Mouse (Mus musculus): ENCODE data around the gene Ccdc62. TPM values are rescaled to one million over a fixed set of nuclear protein-coding genes. Genes with fewer than 3 reads are reported as not detected.

Ccdc62 gene
- polyA plus RNA-seq, 1 experiment, result 3.3 TPM

DNA sequence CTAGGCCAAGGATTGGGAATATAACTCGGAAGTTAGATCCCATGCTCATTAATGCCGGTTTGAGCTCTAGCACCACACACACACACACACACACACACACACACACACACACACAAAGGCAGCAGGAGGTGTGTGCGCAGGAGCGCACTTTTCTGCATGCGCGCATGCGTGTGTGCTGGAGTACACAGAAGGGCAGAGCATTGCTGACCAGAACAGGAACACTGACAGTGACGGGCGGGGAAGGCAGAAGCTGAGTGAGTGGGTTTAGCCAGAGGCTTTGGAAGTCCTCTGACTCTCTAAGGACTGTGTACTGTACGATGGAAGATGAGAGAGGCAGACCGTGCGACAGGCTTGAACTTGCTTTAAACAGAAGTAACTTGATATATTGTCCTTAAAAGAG, 3.1 kb downstream of the Ccdc62 start:
- Histone ChIP-seq H3K4me3 (ENCODE audit: insufficient read depth, low read length) (no peak overlapping the region), H3K27ac (ENCODE audit: insufficient read depth, low read depth, low read length) (no peak overlapping the region), H3K4me1 (ENCODE audit: control insufficient read depth, insufficient read depth, low read length) (peaks cover 4% of the 10 kb centered on the region)
- no peak for TF ChIP-seq POLR2A (IDR thresholded peaks at IDR 0.05; ENCODE audit: borderline replicate concordance, low read depth, low read length)
- TF ChIP-seq CTCF (IDR thresholded peaks at IDR 0.05; ENCODE audit: low read depth, low read length), result no peak

DNA sequence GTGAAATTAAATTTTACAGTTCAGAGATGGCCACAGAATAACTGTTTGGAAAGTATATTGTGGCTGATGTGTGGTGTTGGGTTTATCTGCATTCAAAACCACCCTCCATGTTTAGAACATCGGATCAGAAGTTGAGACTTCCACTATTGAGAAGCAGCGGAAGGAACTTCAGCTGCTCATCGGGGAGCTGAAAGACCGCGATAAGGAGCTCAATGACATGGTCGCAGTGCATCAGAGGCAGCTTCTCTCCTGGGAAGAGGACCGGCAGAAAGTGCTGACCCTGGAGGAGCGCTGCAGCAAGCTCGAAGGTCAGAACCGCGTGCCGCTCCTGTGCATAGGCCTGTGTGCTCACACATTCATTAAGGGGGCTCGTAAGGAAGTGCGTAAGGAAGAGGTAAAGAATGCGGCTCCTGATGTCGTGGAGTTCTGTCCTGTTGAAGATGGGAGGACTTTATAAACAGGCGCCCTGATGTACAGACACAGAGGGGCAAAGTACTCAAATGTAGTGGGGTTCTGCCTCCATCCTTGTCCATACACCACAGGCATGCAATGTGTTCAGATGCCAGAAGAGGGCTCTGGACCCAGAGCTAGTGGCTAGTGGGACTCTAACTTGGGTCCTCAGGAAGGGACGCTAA, 3.6 kb downstream of the Ccdc62 start:
- Histone ChIP-seq H3K27ac (ENCODE audit: insufficient read depth, low read depth, low read length) (no peak overlapping the region), H3K4me1 (ENCODE audit: control insufficient read depth, insufficient read depth, low read length) (peaks cover 7% of the 10 kb centered on the region), H3K4me3 (ENCODE audit: insufficient read depth, low read length) (no peak overlapping the region)
- no peak for TF ChIP-seq POLR2A (IDR thresholded peaks at IDR 0.05; ENCODE audit: borderline replicate concordance, low read depth, low read length)
- no peak for TF ChIP-seq CTCF (IDR thresholded peaks at IDR 0.05; ENCODE audit: low read depth, low read length)

GRCm38 (mm10) chr5:123935931-123936330, 5.5 kb downstream of the Ccdc62 start:
- H3K27ac ChIP-seq (ENCODE audit: insufficient read depth, low read depth, low read length), result no peak overlapping the region
- no peak for TF ChIP-seq CTCF (IDR thresholded peaks at IDR 0.05; ENCODE audit: low read depth, low read length)
- no peak for TF ChIP-seq POLR2A (IDR thresholded peaks at IDR 0.05; ENCODE audit: borderline replicate concordance, low read depth, low read length)
- peaks cover 7% of the 10 kb centered on the region for H3K4me1 ChIP-seq (ENCODE audit: control insufficient read depth, insufficient read depth, low read length)
- no peak overlapping the region for H3K4me3 ChIP-seq (ENCODE audit: insufficient read depth, low read length)

DNA sequence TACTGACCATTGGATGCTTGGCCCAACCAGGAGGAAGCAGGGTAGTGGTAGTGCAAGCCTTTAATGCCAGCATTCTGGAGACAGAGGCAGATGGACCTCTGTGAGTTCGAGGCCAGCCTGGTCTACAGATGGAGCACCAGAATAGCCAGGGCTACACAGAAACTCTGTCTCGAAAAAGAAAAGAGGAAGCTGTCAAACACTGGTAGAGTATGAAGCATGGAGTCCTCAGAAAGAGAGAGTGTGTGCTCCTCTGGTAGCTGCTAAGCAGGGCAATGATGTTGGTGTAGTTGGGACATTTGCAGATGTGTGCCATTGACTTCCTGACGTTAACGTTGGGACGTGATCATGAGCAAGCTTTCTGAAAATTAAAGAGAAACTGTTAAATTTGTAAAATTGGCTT, 8.0 kb downstream of the Ccdc62 start:
- Histone ChIP-seq H3K4me1 (ENCODE audit: control insufficient read depth, insufficient read depth, low read length) (peaks cover 7% of the 10 kb centered on the region), H3K27ac (ENCODE audit: insufficient read depth, low read depth, low read length) (no peak overlapping the region), H3K4me3 (ENCODE audit: insufficient read depth, low read length) (no peak overlapping the region)
- TF ChIP-seq POLR2A (IDR thresholded peaks at IDR 0.05; ENCODE audit: borderline replicate concordance, low read depth, low read length) (no peak), CTCF (IDR thresholded peaks at IDR 0.05; ENCODE audit: low read depth, low read length) (no peak)

- Histone ChIP-seq H3K27ac (ENCODE audit: insufficient read depth, low read depth, low read length) (no peak overlapping the region), H3K4me1 (ENCODE audit: control insufficient read depth, insufficient read depth, low read length) (no peaks in the 10 kb centered on the region), H3K4me3 (ENCODE audit: insufficient read depth, low read length) (no peak overlapping the region)
- no peak for TF ChIP-seq CTCF (IDR thresholded peaks at IDR 0.05; ENCODE audit: low read depth, low read length)
- TF ChIP-seq POLR2A (IDR thresholded peaks at IDR 0.05; ENCODE audit: borderline replicate concordance, low read depth, low read length), result no peak
Measured at GRCm38 (mm10) chr5:123946546-123946945, 16.1 kb downstream of the Ccdc62 start.

- TF ChIP-seq POLR2A (IDR thresholded peaks at IDR 0.05; ENCODE audit: borderline replicate concordance, low read depth, low read length) (no peak), CTCF (IDR thresholded peaks at IDR 0.05; ENCODE audit: low read depth, low read length) (no peak)
- Histone ChIP-seq H3K4me3 (ENCODE audit: insufficient read depth, low read length) (no peak overlapping the region), H3K27ac (ENCODE audit: insufficient read depth, low read depth, low read length) (no peak overlapping the region), H3K4me1 (ENCODE audit: control insufficient read depth, insufficient read depth, low read length) (no peaks in the 10 kb centered on the region)
Measured at GRCm38 (mm10) chr5:123947041-123947761, 16.7 kb downstream of the Ccdc62 start.

DNA sequence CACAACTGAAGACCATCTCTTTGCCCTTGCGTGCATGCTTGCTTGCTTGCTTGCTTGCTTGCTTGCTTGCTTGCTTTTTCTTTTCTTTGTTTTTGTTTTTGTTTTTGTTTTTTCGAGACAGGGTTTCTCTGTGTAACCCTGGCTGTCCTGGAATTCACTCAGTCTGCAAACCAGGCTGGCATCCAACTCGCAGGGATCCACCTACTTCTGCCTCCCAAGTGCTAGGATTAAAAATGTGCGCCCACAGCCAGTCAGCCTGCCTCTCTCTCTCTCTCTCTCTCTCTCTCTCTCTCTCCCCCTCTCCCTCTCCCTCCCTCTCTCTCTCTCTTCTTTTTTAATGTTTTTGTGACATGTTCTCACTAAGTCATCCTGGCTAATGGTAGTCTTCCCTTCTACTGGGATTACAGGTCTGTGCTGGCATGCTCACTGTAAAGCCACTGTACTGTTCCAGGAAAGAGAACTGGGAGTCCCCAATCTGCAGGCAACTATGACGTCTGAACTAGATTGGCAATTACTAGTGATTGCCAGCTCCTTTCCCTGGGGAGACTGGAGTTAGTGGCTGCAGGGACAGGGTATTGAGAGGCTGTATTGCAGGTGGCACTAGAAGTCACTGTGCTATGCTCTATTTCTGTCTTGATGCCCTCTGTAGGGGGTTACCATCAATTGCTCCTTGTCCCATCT, 22.0 kb downstream of the Ccdc62 start:
- TF ChIP-seq POLR2A (IDR thresholded peaks at IDR 0.05; ENCODE audit: borderline replicate concordance, low read depth, low read length) (no peak), CTCF (IDR thresholded peaks at IDR 0.05; ENCODE audit: low read depth, low read length) (no peak)
- no peaks in the 10 kb centered on the region for H3K4me1 ChIP-seq (ENCODE audit: control insufficient read depth, insufficient read depth, low read length)
- H3K4me3 ChIP-seq (ENCODE audit: insufficient read depth, low read length), result no peak overlapping the region
- no peak overlapping the region for H3K27ac ChIP-seq (ENCODE audit: insufficient read depth, low read depth, low read length)

DNA sequence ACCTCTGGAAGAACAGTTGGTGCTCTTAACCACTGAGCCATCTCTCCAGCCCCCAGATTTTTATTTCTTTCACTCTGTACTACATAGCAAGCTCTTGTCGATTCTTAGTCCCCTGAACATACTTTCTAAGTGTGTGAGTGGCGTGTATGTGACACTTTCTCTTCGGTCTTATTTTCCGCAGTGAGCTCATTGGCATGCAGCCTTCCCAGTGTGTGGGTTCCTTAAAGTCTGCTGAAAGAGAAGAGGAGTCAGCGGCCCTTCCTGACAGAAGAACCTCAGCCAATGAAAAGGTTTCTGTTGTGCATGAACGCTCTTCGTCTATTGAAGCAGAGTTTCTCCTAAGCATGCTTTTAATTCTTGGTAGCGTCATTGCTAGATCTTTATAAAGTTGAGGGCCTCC, 26.7 kb downstream of the Ccdc62 start:
- Histone ChIP-seq H3K4me1 (ENCODE audit: control insufficient read depth, insufficient read depth, low read length) (no peaks in the 10 kb centered on the region), H3K4me3 (ENCODE audit: insufficient read depth, low read length) (no peak overlapping the region), H3K27ac (ENCODE audit: insufficient read depth, low read depth, low read length) (no peak overlapping the region)
- TF ChIP-seq CTCF (IDR thresholded peaks at IDR 0.05; ENCODE audit: low read depth, low read length), result no peak
- TF ChIP-seq POLR2A (IDR thresholded peaks at IDR 0.05; ENCODE audit: borderline replicate concordance, low read depth, low read length), result no peak

- Histone ChIP-seq H3K4me1 (ENCODE audit: control insufficient read depth, insufficient read depth, low read length) (no peaks in the 10 kb centered on the region), H3K27ac (ENCODE audit: insufficient read depth, low read depth, low read length) (no peak overlapping the region), H3K4me3 (ENCODE audit: insufficient read depth, low read length) (no peak overlapping the region)
- TF ChIP-seq POLR2A (IDR thresholded peaks at IDR 0.05; ENCODE audit: borderline replicate concordance, low read depth, low read length) (no peak), CTCF (IDR thresholded peaks at IDR 0.05; ENCODE audit: low read depth, low read length) (no peak)
Measured at GRCm38 (mm10) chr5:123959018-123959417, 28.5 kb downstream of the Ccdc62 start.

- no peak overlapping the region for H3K4me3 ChIP-seq (ENCODE audit: insufficient read depth, low read length)
- no peak overlapping the region for H3K27ac ChIP-seq (ENCODE audit: insufficient read depth, low read depth, low read length)
- TF ChIP-seq CTCF (IDR thresholded peaks at IDR 0.05; ENCODE audit: low read depth, low read length), result no peak
- no peak for TF ChIP-seq POLR2A (IDR thresholded peaks at IDR 0.05; ENCODE audit: borderline replicate concordance, low read depth, low read length)
- H3K4me1 ChIP-seq (ENCODE audit: control insufficient read depth, insufficient read depth, low read length), result no peaks in the 10 kb centered on the region
Measured at GRCm38 (mm10) chr5:123960129-123960528, 29.6 kb downstream of the Ccdc62 start.
